Mouse (Mus musculus) CH12.LX (cell line): ENCODE measurements at regions not wholly inside any gene's neighbourhood (a gene's known extent, or its start where the extent isn't known, plus 50 kb on each side); places are given as distances from the start of the nearest gene placed in this dataset.

Source experiments
- CHD2 ChIP-seq: IDR thresholded peaks from 2 replicates; pipeline ENCODE4 v1.6.1; 2011; ENCODE audit warnings: low read length, improper control_type of control experiment
- CTCF ChIP-seq, 2 experiments: IDR thresholded peaks in 1 of 2; conservative IDR thresholded peaks in 1 of 2; 2 replicates each; pipeline ENCODE4 v1.5.1; 2011 to 2012; ENCODE audit warnings: low read depth in 2 of 2, low read length in 2 of 2, improper control_type of control experiment in 1 of 2, inconsistent platforms in 1 of 2, mild to moderate bottlenecking in 1 of 2, moderate library complexity in 1 of 2
- EP300 ChIP-seq: IDR thresholded peaks from 2 replicates; pipeline ENCODE4 v1.6.1; 2011; ENCODE audit warnings: low read length, improper control_type of control experiment
- HCFC1 ChIP-seq: IDR thresholded peaks from 2 replicates; pipeline ENCODE4 v1.6.1; 2012; ENCODE audit warnings: low read depth, mild to moderate bottlenecking, inconsistent platforms, low read length, improper control_type of control experiment
- JUN ChIP-seq: IDR thresholded peaks from 2 replicates; pipeline ENCODE4 v1.6.1; 2011; ENCODE audit warnings: low read depth, mild to moderate bottlenecking, low read length, improper control_type of control experiment, moderate library complexity; ENCODE audit not compliant: insufficient read depth
- MAX ChIP-seq: IDR thresholded peaks from 2 replicates; pipeline ENCODE4 v1.6.1; 2011; ENCODE audit warnings: low read length, improper control_type of control experiment
- MEF2A ChIP-seq: IDR thresholded peaks from 2 replicates; pipeline ENCODE4 v1.6.1; 2014; ENCODE audit warnings: low read depth, mild to moderate bottlenecking, inconsistent platforms, low read length, improper control_type of control experiment, borderline replicate concordance
- MXI1 ChIP-seq: IDR thresholded peaks from 2 replicates; pipeline ENCODE4 v1.6.1; 2011; ENCODE audit warnings: mild to moderate bottlenecking, low read depth, low read length, improper control_type of control experiment
- NRF1 ChIP-seq: IDR thresholded peaks from 2 replicates; pipeline ENCODE4 v1.6.1; 2014; ENCODE audit warnings: low read depth, mild to moderate bottlenecking, inconsistent platforms, low read length, improper control_type of control experiment, moderate library complexity
- POLR2A ChIP-seq: IDR thresholded peaks from 2 replicates; pipeline ENCODE4 v1.6.1; 2011; ENCODE audit warnings: low read depth, mild to moderate bottlenecking, improper control_type of control experiment, low read length
- POLR2AphosphoS2 ChIP-seq: IDR thresholded peaks from 2 replicates; pipeline ENCODE4 v1.6.1; 2011; ENCODE audit warnings: low read depth, low read length, improper control_type of control experiment
- RCOR1 ChIP-seq: conservative IDR thresholded peaks from 2 replicates; pipeline ENCODE4 v1.6.1; 2012; ENCODE audit warnings: low read depth, mild to moderate bottlenecking, inconsistent platforms, low read length, improper control_type of control experiment
- TCF12 ChIP-seq: IDR thresholded peaks from 2 replicates; pipeline ENCODE4 v1.6.1; 2014; ENCODE audit warnings: low read depth, mild to moderate bottlenecking, inconsistent platforms, low read length, improper control_type of control experiment
- ZC3H11A ChIP-seq: IDR thresholded peaks from 2 replicates; pipeline ENCODE4 v1.6.1; 2012; ENCODE audit warnings: low read depth, mild to moderate bottlenecking, inconsistent platforms, low read length, improper control_type of control experiment

DNA sequence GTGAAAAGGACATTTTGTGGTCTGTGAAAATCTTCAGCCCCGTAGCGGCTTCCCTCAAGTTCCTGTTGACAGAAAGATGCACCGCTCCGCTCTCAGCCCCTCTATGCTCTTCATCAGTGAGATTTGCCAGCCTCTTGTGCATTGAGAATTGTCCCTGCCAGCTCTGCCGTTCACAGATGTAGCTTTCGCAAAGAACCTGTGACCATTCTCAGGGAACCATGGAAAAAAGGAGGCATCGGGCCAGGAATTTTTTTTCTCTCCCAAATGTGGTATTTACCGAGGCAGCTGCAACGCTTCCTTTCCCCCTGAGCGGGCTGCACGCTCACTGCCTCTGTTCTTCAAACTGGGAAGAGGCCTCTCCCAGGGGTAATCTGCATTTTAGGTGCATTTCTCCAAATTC lies 184.4 kb downstream of the Pdgfra start:
- TF ChIP-seq EP300, result no peak
- no peak for TF ChIP-seq MAX
- TF ChIP-seq CTCF (conservative IDR thresholded peaks at IDR 0.05 in 1 of 2, IDR thresholded peaks at IDR 0.05 in 1 of 2; ENCODE audit: low read depth in 2 of 2, low read length in 2 of 2), result no peak
- no peak for TF ChIP-seq MEF2A
- no peak for TF ChIP-seq POLR2A
- TF ChIP-seq TCF12, result no peak
- no peak for TF ChIP-seq CHD2
- TF ChIP-seq JUN, result no peak
- TF ChIP-seq MXI1, result no peak
- no peak for TF ChIP-seq HCFC1
- TF ChIP-seq NRF1, result no peak
- no peak for TF ChIP-seq ZC3H11A
- TF ChIP-seq RCOR1, result no peak
- no peak for TF ChIP-seq POLR2AphosphoS2
